Mouse (Mus musculus) frontal cortex, postnatal 36 days (tissue): ENCODE measurements around the gene Aplnr.
A peak's percentile ranks its signal among the peaks of the same experiment; 100 is the strongest.

Experiments
- DNase-seq, 2 experiments: peaks; one replicate each; pipeline ENCODE4 v3.0.0; 2022; ENCODE audit warnings: low spot score in 2 of 2

Aplnr gene

DNA sequence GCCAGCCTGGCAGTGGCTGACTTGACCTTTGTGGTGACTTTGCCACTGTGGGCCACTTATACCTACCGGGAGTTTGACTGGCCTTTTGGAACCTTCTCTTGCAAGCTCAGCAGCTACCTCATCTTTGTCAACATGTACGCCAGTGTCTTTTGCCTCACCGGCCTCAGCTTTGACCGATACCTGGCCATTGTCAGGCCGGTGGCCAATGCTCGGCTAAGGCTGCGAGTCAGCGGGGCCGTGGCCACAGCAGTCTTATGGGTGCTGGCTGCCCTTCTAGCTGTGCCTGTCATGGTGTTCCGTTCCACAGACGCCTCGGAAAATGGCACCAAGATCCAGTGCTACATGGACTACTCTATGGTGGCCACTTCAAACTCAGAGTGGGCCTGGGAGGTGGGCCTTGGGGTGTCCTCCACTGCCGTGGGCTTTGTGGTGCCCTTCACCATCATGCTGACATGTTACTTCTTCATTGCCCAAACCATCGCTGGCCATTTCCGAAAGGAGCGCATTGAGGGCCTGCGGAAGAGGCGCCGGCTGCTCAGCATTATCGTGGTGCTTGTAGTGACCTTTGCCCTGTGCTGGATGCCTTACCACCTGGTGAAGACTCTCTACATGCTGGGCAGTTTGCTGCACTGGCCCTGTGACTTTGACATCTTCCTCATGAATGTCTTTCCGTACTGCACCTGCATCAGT, 951 bp downstream of the Aplnr start:
- DNase-seq = no peak

DNA sequence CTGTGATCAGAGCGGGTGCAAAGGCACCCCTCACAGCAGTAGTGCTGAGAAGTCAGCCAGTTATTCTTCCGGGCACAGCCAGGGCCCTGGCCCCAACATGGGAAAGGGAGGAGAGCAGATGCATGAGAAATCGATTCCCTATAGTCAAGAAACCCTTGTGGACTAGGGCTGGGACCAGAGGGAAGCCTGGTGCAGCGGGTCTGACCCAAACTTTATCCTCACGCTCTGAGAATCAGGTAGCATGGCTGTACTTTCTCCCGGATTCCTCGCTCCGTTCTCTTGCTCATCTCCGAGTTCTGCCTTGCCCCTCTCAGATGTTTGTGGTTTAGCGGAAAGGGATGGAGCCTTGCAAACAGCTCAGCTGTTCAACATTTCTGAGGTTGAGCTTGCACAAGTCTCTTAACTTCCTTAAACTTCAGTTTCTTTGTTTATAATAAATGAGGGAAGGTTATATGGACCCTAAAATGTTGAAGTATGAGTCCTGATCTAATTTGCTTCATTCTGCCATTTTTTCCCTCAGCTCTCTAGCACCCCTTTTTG, 1.6 kb downstream of the Aplnr start:
- no peak for DNase-seq

DNA sequence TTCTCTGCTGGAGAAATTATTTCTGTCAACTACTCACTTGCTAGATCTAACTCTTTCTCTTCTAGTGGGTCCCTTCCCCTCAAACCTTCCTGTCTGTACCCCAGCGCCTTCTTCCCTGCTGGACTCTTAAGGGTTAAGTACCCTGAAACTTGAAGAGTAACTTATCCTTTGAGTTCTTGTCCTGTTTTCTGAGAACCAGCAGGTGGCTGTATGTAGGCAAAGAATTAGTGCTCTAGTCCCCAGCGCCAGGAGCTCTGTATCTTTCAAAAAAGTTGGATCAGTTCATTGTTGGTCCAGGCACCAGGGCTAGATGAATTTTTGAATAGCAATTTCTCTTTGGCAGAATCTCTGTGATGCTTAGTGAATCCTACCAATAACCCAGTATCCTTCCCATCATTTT, 2.1 kb downstream of the Aplnr start:
- no peak for DNase-seq

DNA sequence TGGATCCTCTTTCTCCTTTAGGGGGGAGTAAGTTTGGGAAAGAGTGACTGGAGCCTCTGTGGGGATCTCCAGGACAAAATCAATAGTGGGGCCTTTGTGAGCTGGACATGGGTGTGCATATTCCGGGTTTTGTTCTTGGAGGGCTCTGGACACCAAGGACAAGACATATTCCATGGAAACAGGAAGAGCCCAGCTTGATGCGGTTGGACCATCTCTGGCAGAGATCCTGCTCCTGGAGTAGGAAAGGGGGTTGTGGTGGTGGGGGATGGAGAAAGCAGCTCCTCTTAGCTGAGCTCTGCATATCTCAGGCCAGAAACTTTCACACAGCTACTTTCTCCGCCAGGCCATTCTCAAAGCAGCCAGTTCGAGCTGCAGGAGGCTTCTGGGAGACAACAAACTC, 3.4 kb downstream of the Aplnr start:
- no peak for DNase-seq

DNA sequence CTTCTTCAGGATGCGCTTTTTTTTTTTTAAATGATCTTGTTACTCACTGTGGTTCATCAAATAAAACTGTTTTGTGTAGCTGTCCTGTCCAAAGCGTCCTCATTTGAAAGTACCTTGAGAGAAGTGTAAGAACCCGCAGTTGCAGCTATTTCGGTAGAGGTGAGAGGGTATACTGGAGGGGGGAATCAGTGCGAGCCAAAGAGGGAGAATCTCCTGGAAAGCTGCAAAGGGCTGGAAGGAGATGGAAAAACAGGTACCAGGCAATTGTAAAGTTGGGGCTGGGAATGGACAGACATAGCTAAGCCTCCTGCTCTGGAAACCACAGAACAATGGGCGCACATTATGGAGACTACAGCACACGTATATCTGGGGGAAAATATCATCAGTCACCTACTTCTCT, 3.8 kb downstream of the Aplnr start:
- DNase-seq = no peak

DNA sequence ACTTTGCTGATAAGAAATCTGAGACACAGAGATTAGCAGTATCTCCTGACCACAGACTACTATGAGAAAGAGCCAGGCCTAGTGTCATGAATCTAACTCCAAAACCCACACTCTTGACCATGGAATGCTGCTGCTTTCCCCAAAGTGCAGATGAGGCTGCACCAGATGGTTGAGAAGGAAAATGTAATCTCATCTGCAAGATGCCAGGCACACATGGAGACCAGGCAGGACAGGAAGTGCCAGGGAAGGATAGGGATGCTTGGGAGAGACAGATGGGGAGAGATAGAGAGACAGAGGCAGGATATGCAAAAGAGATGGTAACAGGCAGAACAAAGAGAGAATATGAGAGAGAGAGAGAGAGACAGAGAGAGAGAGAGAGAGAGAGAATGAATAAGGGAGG, 4.8 kb downstream of the Aplnr start:
- DNase-seq = no peak

DNA sequence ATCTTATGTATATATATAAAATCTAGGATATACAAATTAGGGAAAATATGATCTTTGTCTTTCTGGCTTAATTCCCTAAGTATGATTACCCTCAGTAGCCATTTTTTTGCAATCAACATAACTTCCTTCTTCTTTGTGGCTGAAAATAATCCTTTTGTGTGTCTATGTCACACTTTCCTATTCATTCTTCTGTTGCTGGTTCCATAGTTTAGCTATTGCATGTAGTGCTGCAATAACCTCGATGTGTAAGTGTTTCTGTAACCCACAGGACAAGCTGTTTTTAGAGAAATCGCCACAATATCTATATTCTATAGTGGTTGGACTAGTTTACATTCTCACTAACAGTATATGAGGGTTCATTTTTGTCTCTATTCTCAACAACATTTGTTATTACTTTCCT, 8.9 kb downstream of the Aplnr start:
- DNase-seq = no peak

DNA sequence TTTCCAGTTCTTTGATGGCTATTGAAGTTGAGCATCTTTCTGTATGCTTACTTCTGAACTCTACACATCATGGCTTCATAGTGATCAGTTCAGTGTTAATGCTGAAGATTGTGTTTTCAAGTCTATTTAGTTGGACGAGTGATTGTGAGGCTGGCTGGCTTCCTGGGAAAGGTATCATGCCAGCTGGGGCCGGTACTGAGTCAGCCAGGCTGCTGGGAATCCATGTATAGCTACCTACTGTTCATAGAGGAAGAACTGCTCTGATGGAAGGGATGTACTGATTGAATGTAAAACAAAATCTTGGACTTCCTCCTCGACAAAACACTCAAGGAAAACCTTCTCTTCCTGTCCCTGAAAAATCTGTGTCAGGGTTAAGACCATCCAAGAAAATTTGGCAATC, 9.3 kb downstream of the Aplnr start:
- DNase-seq = no peak

DNA sequence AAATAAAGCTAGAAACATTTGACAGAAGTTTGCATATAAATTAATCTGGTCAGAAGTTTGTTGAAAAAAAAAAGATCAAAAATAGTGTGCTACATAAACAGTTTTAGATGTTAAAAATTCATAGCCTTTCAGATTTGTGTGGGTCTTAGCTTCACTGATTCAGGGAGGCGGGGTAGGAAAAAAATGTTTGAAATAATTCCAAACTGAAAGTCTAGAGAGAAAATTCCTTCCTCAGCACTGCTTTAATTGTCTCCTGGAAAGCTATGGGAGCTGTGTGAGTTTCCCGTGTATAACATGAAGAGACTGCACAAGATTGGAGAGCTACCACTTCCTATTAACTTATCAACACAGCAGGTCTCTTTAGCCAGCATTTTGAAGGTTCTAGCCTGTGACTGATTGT, 11.5 kb downstream of the Aplnr start:
- DNase-seq = no peak

DNA sequence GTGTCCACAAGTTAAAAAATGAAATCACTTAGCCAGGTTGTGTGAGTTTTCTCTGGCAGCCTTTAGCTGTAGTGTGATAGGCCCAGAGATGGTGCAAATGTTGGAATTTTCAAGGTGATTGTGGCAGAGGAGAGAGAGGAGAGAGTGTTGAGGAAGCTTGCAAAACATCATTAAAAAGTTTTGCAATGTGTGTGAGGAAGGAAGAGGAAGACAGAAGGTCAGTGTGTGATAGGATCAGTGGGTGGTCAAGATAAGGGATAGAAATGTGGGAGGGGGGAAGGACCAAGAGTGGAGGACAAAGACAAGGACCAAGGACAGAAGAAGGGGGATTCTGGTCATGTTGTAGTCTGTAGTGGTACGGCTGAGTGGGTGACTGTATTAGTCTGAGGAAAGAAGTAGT, 14.3 kb downstream of the Aplnr start:
- no peak for DNase-seq

DNA sequence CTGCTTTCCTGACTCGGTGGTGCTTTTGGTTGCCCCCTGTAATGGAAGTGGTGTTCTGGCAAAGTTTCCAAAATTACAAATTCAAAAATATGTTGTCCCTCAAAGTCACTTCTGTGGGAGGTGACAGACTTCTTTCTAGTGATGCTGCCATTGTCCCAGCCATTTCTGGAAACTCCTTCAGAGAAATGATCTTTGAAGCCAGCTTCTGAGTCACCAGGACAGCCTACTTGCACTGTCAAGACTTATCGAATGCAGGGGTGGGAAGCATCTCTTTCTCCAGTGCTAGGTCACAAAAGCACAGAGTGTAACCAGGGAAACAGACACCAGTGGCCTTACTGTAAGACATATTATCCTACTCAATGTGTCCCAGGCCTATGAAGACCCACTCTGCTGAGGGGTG, 15.2 kb downstream of the Aplnr start:
- DNase-seq = peak; percentile 7 to 35

DNA sequence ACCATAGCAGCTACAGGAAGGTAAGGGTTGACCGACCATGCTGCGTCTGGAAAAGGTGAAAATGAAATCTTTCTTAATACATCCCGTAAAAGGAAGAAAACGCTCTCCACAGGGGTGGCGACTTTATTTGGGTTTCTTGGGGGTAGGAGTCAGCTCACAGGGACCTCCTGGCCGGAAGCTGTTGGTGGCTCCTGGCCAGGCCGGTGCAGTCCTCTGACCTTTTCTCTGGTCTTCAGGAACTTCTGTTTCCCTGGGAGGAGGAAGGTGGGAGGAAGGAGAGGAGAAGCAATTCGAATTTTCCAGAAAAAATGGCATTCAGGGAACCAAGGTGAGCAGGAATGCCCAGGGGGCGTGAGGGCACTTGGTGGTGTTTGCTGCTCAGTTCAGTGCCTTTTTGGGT, 19.3 kb downstream of the Aplnr start:
- no peak for DNase-seq

DNA sequence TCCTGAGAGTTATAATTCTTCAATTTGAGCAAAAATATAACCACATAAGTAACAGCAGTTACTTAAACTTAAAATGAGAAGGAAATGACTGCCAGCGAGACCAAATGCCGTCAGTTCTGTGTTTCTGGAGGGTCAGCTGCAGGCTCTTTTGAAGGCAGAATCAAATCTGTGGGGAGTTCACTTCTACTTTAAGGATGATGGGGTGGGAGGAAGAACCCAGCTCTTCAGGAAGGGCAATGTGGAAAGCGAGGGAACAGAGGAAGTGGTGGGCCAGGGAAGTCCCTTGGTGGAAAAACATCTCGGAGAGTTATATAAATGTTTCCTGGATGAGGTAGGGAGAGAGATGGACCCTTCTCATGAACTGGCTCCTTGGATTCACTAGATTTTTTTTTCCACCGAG, 20.1 kb downstream of the Aplnr start:
- DNase-seq = no peak

DNA sequence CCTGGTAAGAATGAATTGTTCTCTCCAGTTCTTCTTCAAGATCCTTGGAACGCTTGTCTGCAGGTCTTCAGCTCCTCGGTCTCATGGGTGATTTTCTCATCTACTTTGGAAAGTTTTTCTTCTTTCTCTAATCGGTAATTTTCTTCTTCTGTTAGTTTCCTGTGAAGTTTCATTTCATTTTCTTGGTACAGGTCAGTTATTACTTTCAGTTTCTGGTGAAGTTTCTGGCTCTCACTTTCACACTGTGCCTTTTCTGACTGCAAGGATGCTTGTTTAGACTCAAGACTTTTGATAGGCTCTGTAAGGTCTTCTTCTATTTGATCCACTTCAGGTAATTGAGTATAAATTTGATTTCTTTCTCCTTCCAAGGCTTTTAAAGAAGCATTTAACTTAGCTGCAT, 21.4 kb downstream of the Aplnr start:
- no peak for DNase-seq

DNA sequence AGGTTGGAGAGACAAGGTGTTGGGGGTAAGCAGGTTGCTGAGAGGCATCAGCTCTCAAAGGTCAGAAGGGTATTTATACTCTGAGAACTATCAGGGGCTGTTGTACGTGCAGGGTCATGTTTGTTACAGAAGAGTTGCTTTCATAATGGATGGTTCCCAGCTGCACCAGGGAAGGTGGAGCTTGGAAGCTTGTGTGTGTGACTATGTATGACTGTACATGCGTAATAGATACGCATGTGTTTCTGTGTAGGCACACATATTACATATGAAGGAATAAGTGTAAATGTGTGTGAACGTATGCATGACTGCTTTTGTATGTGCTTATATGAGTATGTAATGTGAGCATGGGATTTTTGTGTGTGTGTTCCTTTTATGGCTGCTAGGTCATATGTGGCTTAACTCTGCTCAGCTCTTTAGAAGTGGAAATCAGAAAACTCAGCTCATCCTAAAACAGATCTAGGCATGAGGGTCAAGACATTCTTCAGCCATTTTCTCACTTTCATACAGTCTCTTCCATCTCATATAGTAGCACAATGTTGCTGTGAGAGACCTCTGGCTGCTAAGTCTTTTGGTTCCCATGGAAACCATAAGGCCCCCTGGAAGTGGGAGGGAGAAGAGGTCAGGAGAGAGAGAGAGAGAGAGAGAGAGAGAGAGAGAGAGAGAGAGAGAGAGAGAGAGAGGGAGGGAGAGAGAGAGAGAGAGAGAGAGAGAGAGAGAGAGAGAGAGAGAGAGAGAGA, 25.0 kb downstream of the Aplnr start:
- DNase-seq = no peak

DNA sequence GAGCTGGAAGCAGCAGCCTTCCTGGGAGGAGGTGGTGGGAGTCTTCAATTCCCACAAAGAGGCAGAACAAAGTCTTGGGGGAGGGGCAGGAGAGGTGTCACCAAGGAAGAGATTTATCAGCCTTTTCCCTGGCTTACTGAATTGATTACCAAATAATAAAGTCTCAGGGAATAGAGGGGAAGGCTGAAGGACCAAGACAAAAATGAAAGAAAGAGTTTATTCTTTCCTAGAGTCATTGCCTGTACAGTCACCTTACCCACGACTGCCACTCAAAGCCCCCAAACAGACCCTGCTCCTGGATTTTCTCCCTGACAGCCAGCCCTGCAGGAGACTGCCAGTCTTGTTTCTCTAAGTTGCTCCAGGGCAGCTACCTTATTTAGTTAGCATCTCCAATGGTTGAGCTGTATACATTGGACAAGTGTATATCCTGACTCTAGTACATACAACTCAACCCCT, 25.6 kb downstream of the Aplnr start:
- no peak for DNase-seq

DNA sequence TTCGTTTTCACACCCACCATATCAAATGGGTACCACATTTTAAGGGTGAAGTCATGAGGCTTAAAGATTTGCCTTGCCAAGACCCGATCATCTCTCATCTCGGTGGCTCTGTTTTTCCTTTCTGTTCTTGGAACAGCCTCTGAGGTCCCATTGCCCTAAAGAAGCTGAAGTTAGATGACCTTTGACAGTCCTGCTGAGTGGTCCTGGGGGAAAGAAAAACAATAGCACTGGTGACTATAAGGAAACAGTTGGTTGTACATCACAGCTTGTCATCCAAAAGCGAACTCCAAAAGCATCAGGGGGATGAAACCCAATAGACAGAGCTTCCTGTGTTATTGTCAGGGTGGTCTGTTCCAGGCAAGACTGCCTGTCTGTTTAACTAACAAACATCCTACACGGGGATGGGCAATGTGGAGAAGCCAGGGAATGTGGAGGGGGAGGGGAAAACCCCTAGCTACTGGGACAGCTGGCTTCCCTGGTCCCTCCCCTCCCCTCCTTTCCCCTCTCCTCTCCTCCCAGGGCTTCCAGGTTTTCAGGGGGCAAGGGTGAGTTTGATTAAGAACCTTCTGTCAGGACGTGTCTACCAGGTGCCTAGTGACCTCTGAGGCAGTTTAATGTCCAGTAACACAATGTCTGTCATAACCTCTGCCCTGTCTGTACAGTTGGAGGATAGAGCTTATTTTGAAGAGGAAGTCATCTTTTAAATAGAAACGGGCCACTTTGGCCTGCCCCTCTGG, 27.5 kb downstream of the Aplnr start:
- DNase-seq = no peak

DNA sequence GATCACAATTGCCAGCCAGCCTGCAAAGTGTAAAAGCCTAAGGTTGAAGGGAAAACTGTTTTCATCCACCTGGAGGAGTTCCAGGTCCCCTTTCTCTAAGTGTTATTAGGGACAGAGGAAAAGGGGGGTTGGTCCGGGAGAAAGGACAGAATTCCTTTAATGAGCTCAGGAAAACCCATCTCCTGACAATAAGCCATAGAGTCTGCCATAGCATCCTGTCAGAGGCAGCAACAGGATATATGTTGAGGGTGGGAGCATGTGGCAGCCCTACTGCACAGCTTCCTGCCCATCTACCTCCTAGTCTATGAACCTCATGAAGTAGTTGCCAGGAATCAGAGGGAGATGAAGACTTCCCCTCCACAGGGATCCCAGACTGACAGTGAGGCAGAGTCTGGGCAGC, 31.6 kb downstream of the Aplnr start:
- no peak for DNase-seq

DNA sequence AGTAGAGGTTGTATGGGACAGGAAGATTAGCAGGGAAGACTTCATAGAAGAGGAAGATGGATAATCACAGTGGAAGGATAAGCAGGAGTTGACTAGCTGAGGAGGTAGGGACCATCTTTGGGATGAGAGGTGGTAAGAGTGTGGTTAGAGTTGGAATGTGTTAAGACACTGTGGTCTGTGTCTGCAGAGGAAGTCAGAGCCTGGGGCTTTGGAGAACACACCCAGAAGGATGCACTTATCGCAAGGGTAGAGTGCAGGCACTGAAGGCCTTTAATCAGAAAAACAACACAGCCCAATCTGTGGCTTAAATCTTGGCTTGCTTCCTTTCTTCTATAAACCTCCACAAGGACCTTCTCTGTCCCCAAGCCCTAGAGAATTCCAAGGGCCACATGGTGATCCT, 32.3 kb downstream of the Aplnr start:
- no peak for DNase-seq

DNA sequence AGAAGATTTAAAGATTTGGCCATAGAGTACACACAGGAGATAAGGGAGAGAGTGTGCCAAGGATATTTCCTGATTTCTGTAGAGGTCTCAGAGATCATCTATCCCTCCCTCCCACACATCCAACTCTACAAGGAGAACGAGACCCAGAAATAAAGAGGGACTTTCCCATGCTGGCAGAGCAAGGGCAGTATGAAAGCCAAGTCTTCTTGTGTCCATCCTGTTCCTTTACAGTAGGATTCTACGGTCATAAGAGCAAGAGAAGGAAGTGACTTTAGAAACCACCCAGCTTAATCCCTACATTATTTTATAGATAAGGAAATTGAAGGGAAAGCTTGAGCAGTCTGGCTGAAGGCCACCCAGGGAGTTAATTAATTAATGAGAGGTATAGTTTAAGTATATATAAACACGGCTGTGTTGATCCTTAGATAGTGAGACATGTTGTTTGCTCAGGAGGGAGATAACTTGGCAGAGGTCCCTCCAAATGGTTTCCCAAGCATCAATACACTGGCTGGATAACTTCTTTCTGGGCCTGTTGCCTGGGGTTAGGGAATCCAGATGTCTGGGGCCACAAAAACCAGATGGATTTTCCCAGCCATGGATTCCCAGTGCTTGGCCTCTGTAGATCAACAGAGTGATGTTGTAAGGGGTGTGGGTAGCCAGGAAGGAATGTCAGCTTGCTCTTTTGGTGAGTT, 36.2 kb downstream of the Aplnr start:
- no peak for DNase-seq

DNA sequence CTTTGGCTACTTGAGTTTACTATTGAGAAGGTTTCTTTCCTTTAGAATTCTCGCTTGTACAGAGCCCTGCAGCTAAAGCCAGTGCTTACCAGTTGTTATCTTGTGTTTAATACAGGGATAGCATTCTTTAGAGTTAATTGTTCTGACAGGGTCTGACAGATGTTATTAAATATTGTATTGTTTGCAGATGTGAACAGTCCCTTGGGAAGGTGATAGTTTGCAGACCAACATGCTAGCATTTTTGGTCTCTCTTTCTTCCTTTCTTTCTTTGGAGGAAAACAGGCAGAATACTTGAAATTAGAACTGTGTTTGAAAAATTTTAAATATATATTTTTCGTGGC, 36.7 kb downstream of the Aplnr start:
- DNase-seq = no peak

DNA sequence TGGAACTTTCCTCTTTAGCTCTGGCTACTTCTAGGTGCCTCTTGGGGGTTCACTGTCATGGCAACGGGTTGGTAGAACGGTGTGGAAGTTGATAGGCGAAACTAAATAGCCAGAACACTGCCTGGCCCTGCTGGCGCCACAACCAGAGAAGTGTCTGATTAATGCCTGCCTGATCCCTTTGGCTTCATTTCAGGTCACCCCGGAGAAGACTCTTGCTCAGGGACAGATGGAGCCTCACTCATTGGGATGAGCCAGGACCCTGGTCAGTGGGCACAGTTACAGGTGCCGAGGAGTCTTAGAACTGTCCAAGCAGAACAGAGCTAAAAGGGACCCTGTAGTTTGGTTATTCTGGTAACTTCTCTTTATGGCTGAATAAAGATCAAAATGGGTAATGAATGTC, 37.5 kb downstream of the Aplnr start:
- no peak for DNase-seq
